Mouse (Mus musculus) thymus, adult 2 months (tissue): ENCODE data around the gene Got2.

ENCODE experiments used
- CTCF ChIP-seq: fragments of 200-500 bp; IDR thresholded peaks from 2 replicates; pipeline ENCODE4 v1.5.1; 2012; ENCODE audit warnings: mild to moderate bottlenecking, control low read depth, low read length, moderate library complexity, borderline replicate concordance; ENCODE audit not compliant: control insufficient read depth, poor library complexity, insufficient read depth; ENCODE audit errors: extremely low read depth
- POLR2A ChIP-seq: fragments of 200-500 bp; IDR thresholded peaks from 2 replicates; pipeline ENCODE4 v1.6.1; 2012; ENCODE audit warnings: mild to moderate bottlenecking, low read length, control low read depth, moderate library complexity; ENCODE audit not compliant: control insufficient read depth, poor library complexity, insufficient read depth; ENCODE audit errors: extremely low read depth

DNA sequence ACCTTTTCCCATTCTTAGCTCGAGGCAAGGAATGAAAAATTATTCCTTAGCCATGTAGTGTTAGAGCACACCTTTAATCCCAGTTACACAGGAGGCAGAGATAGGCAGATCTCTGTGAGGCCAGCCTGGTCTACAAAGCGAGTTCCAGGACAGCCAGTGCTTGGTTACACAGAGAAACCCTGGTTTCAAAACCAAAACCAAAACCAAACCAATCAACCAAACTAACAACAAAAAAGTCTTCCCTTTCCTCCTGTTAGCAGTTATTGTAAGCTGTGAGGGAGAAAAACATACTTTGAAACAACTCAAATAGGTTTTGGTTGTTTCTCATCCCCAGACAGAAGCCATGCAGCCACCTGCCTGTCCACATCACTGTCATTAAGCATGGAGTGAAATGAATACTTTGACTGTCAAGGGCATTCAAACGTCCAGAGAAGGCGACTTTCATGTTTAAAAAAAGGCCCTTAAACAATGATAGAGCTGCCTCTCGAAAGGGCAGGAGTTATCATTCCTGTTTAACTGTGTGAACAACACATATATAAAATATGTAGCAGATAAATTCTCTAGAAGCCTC lies 3.0 kb downstream of the Got2 start:
- TF ChIP-seq CTCF, result no peak
- no peak for TF ChIP-seq POLR2A
